Mouse (Mus musculus) layer of hippocampus, adult 2 months (tissue): ENCODE measurements around the gene Ak1. TPM values are rescaled to one million over a fixed set of nuclear protein-coding genes. Genes with fewer than 3 reads are reported as not detected.

Source experiments
- DNase-seq, 2 experiments: peaks; one replicate each; pipeline ENCODE4 v3.0.0; 2022; ENCODE audit warnings: low spot score in 2 of 2
- H3K27ac ChIP-seq: fragments of 200-600 bp; 2 replicates; pipeline ENCODE4 v1.8.1; 2022
- H3K4me3 ChIP-seq: fragments of 200-600 bp; 2 replicates; pipeline ENCODE4 v1.8.1; 2022; ENCODE audit warnings: mild to moderate bottlenecking
- CTCF ChIP-seq: fragments of 200-600 bp; conservative IDR thresholded peaks from 2 replicates; pipeline ENCODE4 v1.8.1; 2022; ENCODE audit warnings: antibody characterized with exemption, mild to moderate bottlenecking, moderate library complexity
- long read RNA-seq, 2 experiments: library from polyadenylated mRNA; stranded (forward); transcript quantifications; one replicate each; pipeline ENCODE4 v2.0.0; 2021; ENCODE audit warnings: borderline mapping rate in 2 of 2
- total RNA-seq, 2 experiments: library from RNA; stranded (reverse); gene quantifications; 2 replicates each; pipeline ENCODE4 v1.2.3; 2021

Gene Ak1
- total RNA-seq = 100 to 1,000 TPM; 120 to 123 TPM
- long read RNA-seq, experiment 1, transcript Ak1-202 (7 exons, 2,063 nt) = major isoform, 113 of 129 reads
- long read RNA-seq, experiment 1, partial matches to known transcripts = 8 of 129 reads
- long read RNA-seq, experiment 1, other reads (novel, unspliced or antisense) = 8 of 129 reads
- long read RNA-seq, experiment 2, transcript Ak1-202 (7 exons, 2,063 nt) = major isoform, 124 of 162 reads
- long read RNA-seq, experiment 2, partial matches to known transcripts = 17 of 162 reads
- long read RNA-seq, experiment 2, other reads (novel, unspliced or antisense) = 21 of 162 reads

DNA sequence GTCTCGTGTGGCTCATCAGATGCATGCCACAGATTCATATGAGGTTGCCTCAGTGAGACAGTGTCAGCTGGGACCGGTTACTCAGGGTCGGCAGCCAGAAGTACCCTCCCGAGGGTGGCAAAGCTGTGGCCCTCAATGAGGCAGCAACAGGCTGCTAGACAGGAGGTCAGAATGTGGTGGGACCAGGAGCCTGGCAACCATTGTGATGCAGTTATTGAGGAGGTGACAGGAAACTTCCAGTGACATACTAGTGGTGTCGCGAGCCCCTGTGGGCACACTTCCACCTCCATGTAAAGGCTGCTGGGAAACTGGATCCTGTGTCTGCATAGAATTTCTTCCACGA, at the start of gene Ak1:
Gene Ak1 (plus strand): TSS at position 242 of the 343 bp plus-strand sequence.
- peak within 1 kb of the TSS; percentile 46; the same call in 1 of the 2 replicates for H3K27ac ChIP-seq
- H3K4me3 ChIP-seq = no peak within 1 kb of the TSS
- DNase-seq = no peak
- TF ChIP-seq CTCF = no peak

DNA sequence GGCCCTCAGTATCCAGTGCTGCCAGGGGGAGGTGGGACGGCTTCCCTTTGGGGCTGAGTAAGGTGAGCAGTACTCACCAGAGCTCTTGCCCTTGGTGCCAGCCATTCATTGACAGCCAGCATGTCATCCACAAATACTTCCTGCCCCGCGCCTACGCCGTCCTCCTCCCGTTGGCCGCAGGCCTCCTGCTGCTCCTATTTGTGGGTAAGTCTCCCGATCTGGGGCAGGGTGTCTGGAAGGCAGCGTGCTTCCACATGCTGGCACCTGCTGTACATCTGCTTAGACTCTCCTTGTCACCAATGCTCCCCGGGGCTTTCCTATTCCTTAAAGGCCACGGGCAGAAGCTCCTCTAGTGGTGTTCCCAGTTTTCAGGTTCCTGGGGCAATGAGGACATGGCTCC, 49.4 kb upstream of the Ak1 start:
- peak overlapping the region; percentile 92; the same call in 1 of the 2 replicates for H3K4me3 ChIP-seq
- no peak for TF ChIP-seq CTCF
- no peak for DNase-seq
- no peak overlapping the region for H3K27ac ChIP-seq

DNA sequence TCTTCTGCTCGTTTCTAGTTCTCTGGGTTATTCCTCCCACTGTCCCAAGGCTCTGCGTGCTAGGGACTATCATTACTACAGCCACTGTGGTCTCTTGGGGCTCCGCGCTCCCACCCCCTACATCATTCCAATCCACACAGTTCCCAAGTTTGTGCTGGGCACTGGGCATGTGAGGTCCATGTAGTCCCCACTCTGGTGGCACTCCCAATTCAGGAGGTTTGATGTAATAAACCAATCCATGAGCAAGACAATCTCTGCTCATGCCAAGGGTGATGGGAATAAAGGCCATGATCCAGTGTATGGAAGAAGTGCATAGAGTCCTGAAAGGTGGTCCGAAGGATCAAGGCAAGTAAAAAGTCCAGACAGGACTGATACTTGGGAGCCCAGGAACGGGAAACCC, 47.1 kb upstream of the Ak1 start, which contains the start of gene Pip5kl1:
Gene Pip5kl1 (plus strand): TSS at position 301 of the 400 bp plus-strand sequence.
- no peak for TF ChIP-seq CTCF
- peak within 1 kb of the TSS; percentile 61 for H3K27ac ChIP-seq
- no peak for DNase-seq
- peak within 1 kb of the TSS; percentile 58 for H3K4me3 ChIP-seq

DNA sequence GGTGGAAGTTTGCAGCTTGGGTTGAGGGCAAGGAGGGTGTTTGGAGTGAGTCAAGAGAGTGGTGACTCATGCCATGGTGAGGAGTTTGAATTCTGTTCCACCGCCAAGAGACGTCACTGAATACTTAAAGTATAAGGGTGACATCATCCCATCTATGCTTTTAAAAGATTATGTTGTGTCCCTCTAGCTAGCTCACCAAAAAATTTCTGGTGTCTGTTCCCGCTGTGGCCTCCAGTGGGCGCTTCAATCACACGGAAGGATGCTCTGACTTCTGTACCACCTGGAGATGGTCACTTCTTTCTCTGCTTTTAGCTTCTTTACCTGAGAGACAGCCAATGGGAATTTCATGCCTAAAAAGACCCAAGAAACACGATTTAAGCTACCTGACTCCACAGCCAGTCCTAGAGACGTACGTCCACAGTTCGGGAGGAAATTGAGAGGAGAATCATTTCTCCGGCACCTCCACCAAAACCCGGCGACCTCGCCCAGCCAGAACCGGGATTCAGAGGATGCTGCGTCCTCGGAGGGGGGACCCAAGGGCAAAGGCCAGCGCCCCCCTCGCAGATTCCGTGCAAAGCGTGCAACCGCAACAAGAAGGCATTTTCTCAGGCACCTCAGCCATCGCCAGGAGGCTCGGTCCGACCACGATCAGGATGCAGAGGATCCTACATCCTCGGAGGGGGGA, 46.5 kb upstream of the Ak1 start:
- peak; percentile 76 to 81 for DNase-seq
- TF ChIP-seq CTCF = peak; percentile 90
- Histone ChIP-seq H3K4me3 (peak overlapping the region; percentile 58), H3K27ac (peak overlapping the region; percentile 61)

DNA sequence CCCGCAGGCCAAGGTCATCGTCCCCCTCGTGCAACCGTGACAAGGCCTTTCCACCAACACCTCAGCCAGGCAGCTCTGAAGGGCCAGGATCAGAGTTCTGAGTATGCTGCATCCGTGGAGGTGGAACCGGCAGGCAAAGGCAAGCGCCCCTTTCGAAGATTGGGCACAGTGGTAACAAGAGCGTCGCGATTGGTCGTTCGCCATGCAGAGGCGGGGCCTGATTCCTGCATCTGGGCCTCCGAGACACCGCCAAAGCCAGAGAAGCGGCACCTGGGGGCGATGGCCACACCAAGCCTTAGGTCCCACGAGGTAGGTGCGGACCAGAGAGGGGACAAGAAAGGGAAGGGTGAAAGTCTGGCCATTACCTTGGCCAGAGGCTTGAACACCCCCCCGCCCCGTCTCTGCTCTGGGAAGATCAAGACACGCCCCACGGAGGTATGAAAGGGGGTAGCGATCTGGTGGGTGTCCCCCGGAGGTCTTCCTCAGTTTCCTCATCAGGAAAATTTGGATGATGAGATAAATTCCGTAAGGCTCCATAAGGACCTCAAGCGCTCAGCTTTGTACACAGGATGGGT, 45.9 kb upstream of the Ak1 start, which contains the start of gene 9430097D07Rik:
Gene 9430097D07Rik (minus strand): TSS at position 99 of the 575 bp plus-strand sequence.
- Histone ChIP-seq H3K4me3 (peak within 1 kb of the TSS; percentile 58), H3K27ac (peak within 1 kb of the TSS; percentile 61)
- TF ChIP-seq CTCF = no peak
- peak; percentile 66 to 74 for DNase-seq

DNA sequence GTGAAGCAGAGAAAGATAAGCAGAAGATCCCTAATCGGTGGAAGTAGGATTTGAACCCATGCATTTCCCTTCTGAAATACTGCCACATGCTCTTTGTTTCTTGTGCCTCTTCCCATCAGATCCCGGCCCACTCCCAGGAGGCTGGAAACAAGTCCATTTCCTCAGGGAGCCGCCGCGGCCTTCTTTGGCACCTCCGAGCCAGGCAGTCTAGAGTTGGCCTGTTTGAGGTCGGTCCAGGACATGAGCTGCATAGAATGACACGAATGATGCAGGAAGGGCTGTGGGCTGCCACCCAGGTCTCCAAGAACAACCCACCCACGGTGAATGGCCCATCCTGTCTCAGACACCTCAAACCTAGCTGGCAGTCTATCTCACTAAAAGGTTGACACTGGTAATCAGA, 45.0 kb upstream of the Ak1 start:
- no peak for DNase-seq
- TF ChIP-seq CTCF = no peak
- no peak overlapping the region for H3K27ac ChIP-seq
- no peak overlapping the region for H3K4me3 ChIP-seq

DNA sequence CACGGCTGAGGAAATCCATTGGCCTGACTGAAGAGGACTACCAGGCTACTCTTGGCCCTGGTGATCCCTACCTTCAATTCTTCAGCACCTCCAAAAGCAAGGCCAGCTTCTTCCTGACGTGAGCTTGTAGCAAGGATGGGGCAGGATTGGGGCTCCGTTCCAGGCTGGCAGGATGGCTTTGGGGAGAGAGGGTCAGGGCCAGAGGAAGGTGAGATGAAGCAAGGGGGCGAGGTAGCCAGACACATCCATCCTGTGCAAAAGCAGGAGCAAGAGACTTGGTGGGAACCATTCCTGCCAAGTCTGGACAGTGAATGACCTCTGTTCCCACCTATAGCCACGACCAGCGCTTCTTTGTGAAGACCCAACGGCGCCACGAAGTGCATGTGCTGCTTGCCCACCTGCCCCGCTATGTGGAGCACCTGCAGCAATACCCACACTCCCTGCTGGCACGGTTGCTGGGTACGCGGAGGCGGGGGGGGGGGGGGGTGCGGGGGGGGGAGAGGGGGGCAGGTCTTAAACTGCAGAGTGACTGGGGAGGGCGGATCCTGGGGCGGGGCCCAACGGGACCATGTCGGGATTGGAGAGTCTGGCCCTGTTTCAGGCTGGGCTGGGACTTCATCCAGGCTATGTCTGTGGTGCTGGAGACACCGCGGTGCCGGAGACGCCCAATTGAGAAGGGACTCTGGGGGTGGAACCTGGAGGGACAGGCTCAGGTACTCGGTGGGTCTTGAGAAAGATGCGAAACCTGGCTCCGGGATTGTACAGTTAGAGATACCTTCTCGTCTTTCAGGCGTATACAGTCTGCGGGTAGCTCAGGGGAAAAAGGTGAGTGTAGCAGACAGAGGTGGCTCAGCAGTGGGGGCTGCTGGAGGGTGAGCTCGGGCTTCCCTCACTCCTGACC, 43.2 kb upstream of the Ak1 start:
- Histone ChIP-seq H3K27ac (no peak overlapping the region), H3K4me3 (no peak overlapping the region)
- DNase-seq = no peak
- TF ChIP-seq CTCF = no peak

DNA sequence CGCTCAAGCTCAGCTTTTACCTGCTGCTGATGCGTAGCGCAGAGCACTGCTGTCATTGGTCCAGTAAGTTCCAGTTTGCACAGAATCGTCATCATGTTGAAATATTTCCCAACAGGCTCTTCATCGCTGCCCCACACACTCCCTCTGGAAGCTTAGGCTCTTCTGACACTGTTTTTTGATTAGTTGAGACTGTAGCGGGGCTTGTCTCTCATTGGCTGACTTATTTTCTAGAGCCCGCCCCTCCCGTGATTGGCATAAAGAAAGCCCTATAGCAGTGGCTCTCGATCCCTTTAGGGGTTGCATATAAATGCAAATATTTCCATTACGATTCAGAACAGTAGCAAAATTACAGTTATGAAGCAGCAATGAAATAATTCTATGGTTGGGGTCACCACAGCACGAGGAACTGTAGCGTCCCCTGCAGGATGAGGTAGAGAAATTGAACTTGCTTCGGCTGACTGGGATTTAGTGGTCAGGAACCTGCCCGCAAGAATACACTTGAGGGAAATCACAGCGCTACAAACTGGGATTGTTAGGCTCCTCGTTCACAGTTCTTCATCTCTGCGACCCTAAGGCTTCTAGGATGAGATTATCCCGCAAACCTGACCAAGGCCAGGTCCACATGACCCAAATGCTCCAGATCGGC, 40.0 kb upstream of the Ak1 start:
- Histone ChIP-seq H3K4me3 (peak overlapping the region; percentile 43), H3K27ac (no peak overlapping the region)
- DNase-seq = peak; percentile 65 to 66
- peak; percentile 49 for TF ChIP-seq CTCF

DNA sequence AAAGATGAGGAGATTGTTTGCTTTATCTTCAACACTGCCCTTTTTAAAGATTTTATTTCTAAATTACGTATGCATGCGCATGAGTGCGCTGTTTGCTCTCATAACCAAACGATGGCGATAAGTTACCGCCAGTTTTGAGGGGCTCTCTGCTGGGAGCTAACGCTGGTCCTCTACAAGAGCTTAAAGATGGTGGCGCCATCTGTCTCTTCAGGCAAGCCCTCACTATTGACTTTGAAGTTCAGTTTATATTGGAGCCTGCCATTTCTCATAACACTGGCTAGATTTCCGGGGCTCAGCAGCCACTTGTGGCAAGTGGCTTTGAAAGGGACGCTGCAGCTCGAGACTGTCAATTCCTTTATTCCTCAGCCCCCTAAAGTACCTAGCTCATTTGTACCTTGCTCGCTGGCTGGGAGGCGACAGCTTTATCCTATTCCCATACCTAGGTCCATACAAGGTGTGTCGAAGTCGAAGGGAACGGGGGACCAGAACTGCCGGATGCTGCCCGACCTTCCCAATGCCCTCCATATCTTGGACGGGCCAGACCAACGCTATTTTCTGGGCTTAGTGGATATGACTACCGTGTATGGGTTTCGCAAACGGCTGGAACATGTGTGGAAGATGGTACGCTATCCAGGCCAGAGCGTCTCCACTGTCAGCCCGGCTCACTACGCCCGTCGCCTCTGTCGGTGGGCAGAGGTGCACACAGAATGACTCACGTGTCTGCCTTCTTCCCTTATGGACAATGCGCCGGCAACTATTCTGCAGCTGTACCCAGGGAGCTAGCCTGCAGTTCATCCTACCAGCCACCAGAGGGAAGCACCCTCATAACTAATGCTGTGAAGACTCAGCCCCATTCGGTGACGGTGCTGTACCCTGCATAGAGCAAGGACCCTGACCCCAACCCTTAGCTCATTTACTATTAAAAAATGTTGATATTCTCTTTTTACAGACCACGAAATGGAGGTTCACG, 38.4 kb upstream of the Ak1 start:
- peak; percentile 96 for TF ChIP-seq CTCF
- no peak overlapping the region for H3K27ac ChIP-seq
- H3K4me3 ChIP-seq = peak overlapping the region; percentile 40
- peak; percentile 84 to 86 for DNase-seq

DNA sequence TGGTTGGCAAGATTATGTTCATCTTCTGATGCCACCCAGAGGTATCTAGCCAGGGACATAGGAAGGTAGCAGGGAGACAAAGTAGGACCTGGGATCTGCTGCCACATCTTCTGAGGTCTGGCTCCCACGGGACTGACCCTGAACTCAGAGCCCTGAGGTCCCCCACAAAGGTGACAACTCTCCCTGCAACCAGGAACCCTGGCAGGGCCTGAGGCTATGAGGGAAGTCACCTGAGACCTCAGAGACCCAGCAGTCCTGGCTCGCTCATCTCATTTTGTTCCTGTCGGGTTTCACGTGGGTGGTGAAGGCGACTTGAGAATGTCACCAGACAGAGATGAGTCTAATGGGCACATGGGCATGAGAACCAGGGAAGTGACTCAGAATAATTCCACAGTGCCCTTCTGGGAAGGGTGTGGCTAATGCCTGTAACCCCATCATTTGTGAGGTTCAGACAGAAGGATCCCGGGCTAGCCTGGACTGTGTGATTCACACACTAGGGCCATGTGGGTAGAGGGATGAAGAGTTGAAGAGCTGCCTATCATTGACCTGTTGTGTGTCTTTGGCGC, 36.3 kb upstream of the Ak1 start:
- H3K27ac ChIP-seq = no peak overlapping the region
- DNase-seq = no peak
- H3K4me3 ChIP-seq = no peak overlapping the region
- TF ChIP-seq CTCF = no peak
